Mouse (Mus musculus): ENCODE results near the gene Anapc2.

DNA sequence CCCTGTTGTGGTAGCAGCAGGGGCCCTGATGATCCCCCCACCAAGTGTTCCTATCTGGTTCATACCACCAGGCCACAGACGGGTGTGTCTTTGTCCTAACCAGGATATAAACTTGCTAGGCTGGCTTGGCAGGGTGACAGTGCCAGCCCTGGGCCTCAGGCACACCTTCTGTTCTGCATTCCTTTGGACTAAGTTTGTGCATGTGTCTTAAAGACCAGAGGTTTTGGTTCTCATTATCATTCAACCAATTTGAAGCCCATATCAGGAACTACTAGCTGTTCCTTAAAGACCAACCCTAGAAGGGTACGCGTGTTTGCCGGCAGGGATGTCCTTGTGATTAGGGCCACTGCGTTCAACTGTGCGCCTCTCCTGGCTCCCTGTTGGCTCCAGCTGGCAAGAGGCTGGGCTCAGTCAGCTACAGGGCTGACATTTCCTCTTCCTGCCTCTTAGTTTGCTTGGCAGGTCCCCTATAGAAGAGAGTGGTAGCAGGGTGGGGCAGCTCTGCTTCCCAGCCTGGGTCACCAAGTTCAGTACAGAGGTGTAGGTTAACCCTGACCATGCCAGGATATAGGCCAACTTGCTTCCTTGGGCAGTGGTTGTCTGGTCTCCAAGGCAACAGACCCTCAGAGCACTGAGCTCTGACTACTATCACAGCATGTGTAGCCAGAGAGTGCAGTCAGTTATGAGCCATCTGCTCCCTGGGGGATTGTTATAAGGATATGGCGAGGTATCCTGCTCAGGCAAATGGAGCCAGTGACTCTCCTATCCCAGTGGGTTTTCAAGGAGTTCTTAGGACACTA, 14.8 kb downstream of the Anapc2 start:
- TF ChIP-seq POLR2A (IDR thresholded peaks at IDR 0.05; ENCODE audit: control insufficient read depth, low read depth, low read length) (no peak), CTCF (IDR thresholded peaks at IDR 0.05; ENCODE audit: control insufficient read depth, insufficient read depth, insufficient replicate concordance, low read depth, low read length) (no peak)

Data from testis, adult 2 months (tissue).